Mouse (Mus musculus): Measurements from ENCODE around the gene Atp6v1d.

DNA sequence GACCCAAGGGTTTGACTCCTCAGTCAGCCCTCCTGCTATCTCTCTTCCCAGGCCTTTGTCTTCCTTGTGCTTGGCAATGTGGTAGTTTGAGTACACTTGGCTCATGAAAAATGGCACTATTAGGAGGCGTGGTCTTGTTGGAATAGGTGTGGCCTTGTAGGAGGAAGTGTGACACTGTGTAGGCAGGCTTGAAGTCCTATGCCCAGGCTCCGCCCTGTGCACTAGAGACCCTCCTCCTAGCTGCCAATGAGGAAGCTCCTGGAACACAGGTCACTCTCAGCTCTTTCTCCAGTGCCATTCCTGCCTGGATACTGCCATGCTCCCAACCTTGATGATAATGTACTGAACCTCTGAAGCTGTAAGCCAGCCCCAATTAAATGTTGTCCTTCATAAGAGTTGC is 29.7 kb upstream of the Atp6v1d start:
- no peak for TF ChIP-seq CTCF (IDR thresholded peaks at IDR 0.05; ENCODE audit: low read depth)
- TF ChIP-seq EP300 (IDR thresholded peaks at IDR 0.05; ENCODE audit: low read depth) = no peak
